Comparison of ENCODE assay signal across 16 mouse cellular contexts in genomic region chr1:149448516-149448915, GRCm38 (mm10).
DNase-seq lines count a peak whose midpoint lies in the region; ATAC-seq lines count a peak whose summit lies in the region.
"Had no signal": no experiment of that assay in that cellular context is flagged by ENCODE, and none has a peak within 500 bp of the region (broad histone marks: within the 10 kb centered on the region; RNA-seq: fewer than 3 reads in every experiment).

No protein-coding gene starts in this region.

- ATAC-seq in frontal cortex, adult (ENCODE audit: low TSS enrichment) = peak; percentile 91
- ATAC-seq: activated CD4-positive, CD25-positive, alpha-beta regulatory T cell, adult 4 months; intestine, postnatal 0 days; liver, postnatal 0 days; lung, postnatal 0 days had no signal

- peak; percentile 64 to 71 for DNase-seq in cerebellum, postnatal 10 days
- no peak for DNase-seq in cerebellum, adult 18-20 months
- DNase-seq in frontal cortex, postnatal 25 days (ENCODE audit: low spot score in 2 of 2) = no peak
- DNase-seq in layer of hippocampus, adult 18-20 months (ENCODE audit: low spot score in 2 of 2) = peak; percentile 7 to 28
- DNase-seq in layer of hippocampus, postnatal 10 days (ENCODE audit: low spot score in 2 of 2) = no peak
- peak; percentile 12 for DNase-seq in layer of hippocampus, adult 9-10 months (ENCODE audit: low spot score)
- no peak for DNase-seq in testis, postnatal 14 days (ENCODE audit: low spot score)
- DNase-seq: adrenal gland, adult 8-10 months; cerebellum, adult 8-10 months; heart, postnatal 4 days; kidney, postnatal 4 days; liver, postnatal 0 days had no signal

Comparison
In these comparisons a context has a peak if more than half of its experiments do, and no peak if none do; other contexts are left out.
1. DNase-seq: peak in cerebellum, postnatal 10 days (2 of 2), layer of hippocampus, adult 18-20 months (2 of 2) and layer of hippocampus, adult 9-10 months (single experiment); none in cerebellum, adult 18-20 months (0 of 2), frontal cortex, postnatal 25 days (0 of 2), layer of hippocampus, postnatal 10 days (0 of 2) and testis, postnatal 14 days (single experiment).